Mouse (Mus musculus): ENCODE measurements around the gene Eml4. TPM values are rescaled to one million over a fixed set of nuclear protein-coding genes. Genes with fewer than 3 reads are reported as not detected.

Eml4 gene
- total and polyA plus RNA-seq, 3 experiments: 3.7 to 30.2 (median 26.4) TPM

GRCm38 (mm10) chr17:83339368-83340085, 11.2 kb upstream of the Eml4 start:
- H3K4me3 ChIP-seq (ENCODE audit: low read depth, low read length): no peak overlapping the region
- peaks cover 3% of the 10 kb centered on the region for H3K9me3 ChIP-seq (replicated peaks)
- peaks cover 4% of the 10 kb centered on the region; the same call in 1 of the 2 replicates for H3K4me1 ChIP-seq (ENCODE audit: insufficient read depth, low read depth, low read length)
- H3K27me3 ChIP-seq (ENCODE audit: insufficient read depth, low read length): peaks cover 20% of the 10 kb centered on the region
- ATAC-seq (ENCODE audit: extremely low read depth, insufficient number of reproducible peaks, low FRiP score, poor library complexity, severe bottlenecking): no peak
- TF ChIP-seq POLR2AphosphoS5 (IDR thresholded peaks at IDR 0.05; ENCODE audit: insufficient replicate concordance, low read depth, low read length): no peak
- TF ChIP-seq CTCF (IDR thresholded peaks at IDR 0.05; ENCODE audit: low read depth, low read length): no peak
- no peak for TF ChIP-seq GATA2 (IDR thresholded peaks at IDR 0.05; ENCODE audit: borderline replicate concordance, low read depth, low read length)
- TF ChIP-seq TAL1 (conservative IDR thresholded peaks at IDR 0.05; ENCODE audit: low read depth, low read length): no peak
- TF ChIP-seq GATA1 (IDR thresholded peaks at IDR 0.05; ENCODE audit: borderline replicate concordance, low read length): no peak
- no peak for DNase-seq (ENCODE audit: low spot score)
- H3K36me3 ChIP-seq (replicated peaks): no peaks in the 10 kb centered on the region

GRCm38 (mm10) chr17:83340895-83341524, 9.7 kb upstream of the Eml4 start:
- DNase-seq (ENCODE audit: low spot score) (no peak), ATAC-seq (ENCODE audit: extremely low read depth, insufficient number of reproducible peaks, low FRiP score, poor library complexity, severe bottlenecking) (no peak)
- no peak for TF ChIP-seq GATA1 (IDR thresholded peaks at IDR 0.05; ENCODE audit: borderline replicate concordance, low read length)
- TF ChIP-seq POLR2AphosphoS5 (IDR thresholded peaks at IDR 0.05; ENCODE audit: insufficient replicate concordance, low read depth, low read length): no peak
- TF ChIP-seq TAL1 (conservative IDR thresholded peaks at IDR 0.05; ENCODE audit: low read depth, low read length): no peak
- no peak for TF ChIP-seq CTCF (IDR thresholded peaks at IDR 0.05; ENCODE audit: low read depth, low read length)
- TF ChIP-seq GATA2 (IDR thresholded peaks at IDR 0.05; ENCODE audit: borderline replicate concordance, low read depth, low read length): no peak
- no peaks in the 10 kb centered on the region for H3K36me3 ChIP-seq (replicated peaks)
- H3K4me1 ChIP-seq (ENCODE audit: insufficient read depth, low read depth, low read length): peaks cover 4% of the 10 kb centered on the region; the same call in 1 of the 2 replicates
- no peak overlapping the region for H3K4me3 ChIP-seq (ENCODE audit: low read depth, low read length)
- H3K27me3 ChIP-seq (ENCODE audit: insufficient read depth, low read length): peaks cover 15% of the 10 kb centered on the region
- peaks cover 3% of the 10 kb centered on the region for H3K9me3 ChIP-seq (replicated peaks)

GRCm38 (mm10) chr17:83344226-83344625, 6.5 kb upstream of the Eml4 start:
- H3K9me3 ChIP-seq (replicated peaks): peaks cover 3% of the 10 kb centered on the region
- TF ChIP-seq GATA2 (IDR thresholded peaks at IDR 0.05; ENCODE audit: borderline replicate concordance, low read depth, low read length) (no peak), GATA1 (IDR thresholded peaks at IDR 0.05; ENCODE audit: borderline replicate concordance, low read length) (no peak), CTCF (IDR thresholded peaks at IDR 0.05; ENCODE audit: low read depth, low read length) (no peak), TAL1 (conservative IDR thresholded peaks at IDR 0.05; ENCODE audit: low read depth, low read length) (no peak), POLR2AphosphoS5 (IDR thresholded peaks at IDR 0.05; ENCODE audit: insufficient replicate concordance, low read depth, low read length) (no peak)
- H3K4me3 ChIP-seq (ENCODE audit: low read depth, low read length): no peak overlapping the region
- ATAC-seq (ENCODE audit: extremely low read depth, insufficient number of reproducible peaks, low FRiP score, poor library complexity, severe bottlenecking) (no peak), DNase-seq (ENCODE audit: low spot score) (no peak)
- H3K4me1 ChIP-seq (ENCODE audit: insufficient read depth, low read depth, low read length): peaks cover 4% of the 10 kb centered on the region; the same call in 1 of the 2 replicates
- H3K27me3 ChIP-seq (ENCODE audit: insufficient read depth, low read length): peaks cover 8% of the 10 kb centered on the region
- H3K36me3 ChIP-seq (replicated peaks): no peaks in the 10 kb centered on the region

GRCm38 (mm10) chr17:83348056-83348822, 2.5 kb upstream of the Eml4 start:
- H3K36me3 ChIP-seq (replicated peaks): no peaks in the 10 kb centered on the region
- H3K4me3 ChIP-seq (ENCODE audit: low read depth, low read length): no peak overlapping the region
- TF ChIP-seq POLR2AphosphoS5 (IDR thresholded peaks at IDR 0.05; ENCODE audit: insufficient replicate concordance, low read depth, low read length) (no peak), GATA2 (IDR thresholded peaks at IDR 0.05; ENCODE audit: borderline replicate concordance, low read depth, low read length) (no peak), TAL1 (conservative IDR thresholded peaks at IDR 0.05; ENCODE audit: low read depth, low read length) (no peak), CTCF (IDR thresholded peaks at IDR 0.05; ENCODE audit: low read depth, low read length) (no peak), GATA1 (IDR thresholded peaks at IDR 0.05; ENCODE audit: borderline replicate concordance, low read length) (no peak)
- H3K9me3 ChIP-seq (replicated peaks): peaks cover under 1% of the 10 kb centered on the region
- ATAC-seq (ENCODE audit: extremely low read depth, insufficient number of reproducible peaks, low FRiP score, poor library complexity, severe bottlenecking) (no peak), DNase-seq (ENCODE audit: low spot score) (no peak)
- peaks cover 2% of the 10 kb centered on the region; the same call in 1 of the 2 replicates for H3K27me3 ChIP-seq (ENCODE audit: insufficient read depth, low read length)
- H3K4me1 ChIP-seq (ENCODE audit: insufficient read depth, low read depth, low read length): peaks cover 23% of the 10 kb centered on the region

- TF ChIP-seq TAL1 (conservative IDR thresholded peaks at IDR 0.05; ENCODE audit: low read depth, low read length): no peak
- no peak for TF ChIP-seq GATA1 (IDR thresholded peaks at IDR 0.05; ENCODE audit: borderline replicate concordance, low read length)
- TF ChIP-seq CTCF (IDR thresholded peaks at IDR 0.05; ENCODE audit: low read depth, low read length): no peak
- no peak for TF ChIP-seq POLR2AphosphoS5 (IDR thresholded peaks at IDR 0.05; ENCODE audit: insufficient replicate concordance, low read depth, low read length)
- TF ChIP-seq GATA2 (IDR thresholded peaks at IDR 0.05; ENCODE audit: borderline replicate concordance, low read depth, low read length): no peak
- DNase-seq (ENCODE audit: low spot score) (peak; percentile 59), ATAC-seq (ENCODE audit: extremely low read depth, insufficient number of reproducible peaks, low FRiP score, poor library complexity, severe bottlenecking) (no peak)
- Histone ChIP-seq H3K27me3 (ENCODE audit: insufficient read depth, low read length) (peaks cover 2% of the 10 kb centered on the region; the same call in 1 of the 2 replicates), H3K4me1 (ENCODE audit: insufficient read depth, low read depth, low read length) (peaks cover 46% of the 10 kb centered on the region), H3K36me3 (replicated peaks) (no peaks in the 10 kb centered on the region), H3K9me3 (replicated peaks) (no peaks in the 10 kb centered on the region), H3K4me3 (ENCODE audit: low read depth, low read length) (peak overlapping the region; percentile 86)
Observed at GRCm38 (mm10) chr17:83351119-83351531, 394 bp downstream of the Eml4 start.

Measured in G1E (cell line).